Mouse (Mus musculus) heart, adult 2 months (tissue): Measurements from ENCODE around the gene Cfap100.

Source experiments
- CTCF ChIP-seq: fragments of 200-600 bp; IDR thresholded peaks from 2 replicates; pipeline ENCODE4 v1.8.1; 2022; ENCODE audit warnings: antibody characterized with exemption, mild to moderate bottlenecking, moderate library complexity
- EP300 ChIP-seq: fragments of 200-500 bp; IDR thresholded peaks from 2 replicates; pipeline ENCODE4 v1.6.1; 2011; ENCODE audit warnings: low read depth, low read length, control low read depth; ENCODE audit not compliant: insufficient read depth
- POLR2A ChIP-seq: fragments of 200-500 bp; IDR thresholded peaks from 2 replicates; pipeline ENCODE4 v1.6.1; 2011; ENCODE audit warnings: mild to moderate bottlenecking, low read depth, low read length, control low read depth; ENCODE audit not compliant: insufficient read depth

DNA sequence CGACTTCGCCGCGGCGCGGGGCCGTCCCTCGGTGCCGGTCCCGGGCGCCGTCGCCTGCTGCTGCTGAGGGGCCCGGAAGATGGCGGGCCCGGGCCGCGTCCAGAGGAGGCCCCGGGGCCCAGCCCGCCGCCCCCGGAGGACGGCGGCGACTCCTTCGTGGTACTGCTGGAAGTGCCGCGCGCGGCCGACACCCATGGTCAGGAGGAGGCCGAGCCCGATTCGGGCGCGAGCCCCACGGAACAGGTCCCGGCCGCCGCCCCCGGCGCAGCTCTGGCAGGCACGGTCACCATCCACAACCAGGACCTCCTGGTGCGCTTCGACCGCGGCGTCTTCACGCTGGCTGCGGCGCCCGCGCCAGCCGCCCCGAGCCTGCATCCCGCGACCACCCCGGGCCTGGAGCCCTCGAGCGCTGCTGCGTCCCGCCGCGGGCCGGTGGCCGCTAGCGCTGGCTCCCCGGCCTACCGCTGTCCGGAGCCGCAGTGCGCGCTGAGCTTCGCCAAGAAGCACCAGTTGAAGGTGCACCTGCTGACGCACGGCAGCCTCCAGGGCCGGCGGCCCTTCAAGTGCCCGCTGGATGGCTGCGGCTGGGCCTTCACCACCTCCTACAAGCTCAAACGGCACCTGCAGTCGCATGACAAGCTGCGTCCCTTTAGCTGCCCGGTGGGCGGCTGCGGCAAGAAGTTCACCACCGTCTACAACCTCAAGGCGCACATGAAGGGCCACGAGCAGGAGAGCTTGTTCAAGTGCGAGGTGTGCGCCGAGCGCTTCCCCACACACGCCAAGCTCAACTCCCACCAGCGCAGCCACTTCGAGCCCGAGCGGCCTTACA lies 58.7 kb downstream of the Cfap100 start:
- TF ChIP-seq POLR2A: no peak
- no peak for TF ChIP-seq CTCF
- no peak for TF ChIP-seq EP300
